Comparison of ENCODE assay signal across 20 mouse cellular contexts in genomic region chr9:116347021-116347420, GRCm38 (mm10).
DNase-seq lines count a peak whose midpoint lies in the region; ATAC-seq and TF ChIP-seq lines count a peak whose summit lies in the region.
"Had no signal": no experiment of that assay in that cellular context is flagged by ENCODE, and none has a peak within 500 bp of the region (broad histone marks: within the 10 kb centered on the region; RNA-seq: fewer than 3 reads in every experiment).

No protein-coding gene starts in this region.

- no peak overlapping the region for H3K27ac ChIP-seq in left cerebral cortex, adult 2 months
- H3K27ac ChIP-seq: embryonic facial prominence, embryonic 10.5 days; forebrain, embryonic 13.5 days; heart, embryonic 13.5 days; hindbrain, embryonic 15.5 days had no signal

- no peak overlapping the region for H3K4me3 ChIP-seq in left cerebral cortex, adult 2 months
- H3K4me3 ChIP-seq: embryonic facial prominence, embryonic 10.5 days; forebrain, embryonic 13.5 days; heart, embryonic 13.5 days; hindbrain, embryonic 15.5 days had no signal

- TF ChIP-seq CTCF in left cerebral cortex, adult 2 months (IDR thresholded peaks at IDR 0.05), result no peak

- intact Hi-C loops in left cerebral cortex, adult 2 months (cut with DNase I), result no loop called here

- no peak for ATAC-seq in megakaryocyte-erythroid progenitor cell, adult 5-6 weeks (replicated peaks; ENCODE audit: low FRiP score, low TSS enrichment, poor library complexity, severe bottlenecking)
- ATAC-seq: activated CD4-positive, CD25-positive, alpha-beta regulatory T cell, adult 4 months; CD4-positive, CD25-positive, alpha-beta regulatory T cell, adult 4 months; forebrain, embryonic 13.5 days; forebrain, postnatal 0 days; intestine, embryonic 16.5 days had no signal

- DNase-seq in right cerebral cortex, adult 18-20 months, result peak; percentile 6
- DNase-seq in right cerebral cortex, postnatal 36 days (ENCODE audit: low spot score in 2 of 2), result no peak
- peak; percentile 58 for DNase-seq in adrenal gland, adult 8-10 months
- DNase-seq in adrenal gland, postnatal 36 days, result peak; percentile 66 to 67
- no peak for DNase-seq in left cerebral cortex, adult 2 months (ENCODE audit: extremely low spot score in 1 of 2, low spot score in 2 of 2)
- DNase-seq: B cell, adult 2 months; cerebellum, adult 2 months; cerebellum, postnatal 10 days; forebrain, postnatal 0 days; gastrocnemius, postnatal 36 days; heart, adult 11 months; heart, postnatal 36 days had no signal

Comparison
In these comparisons a context has a peak if more than half of its experiments do, and no peak if none do; other contexts are left out.
1. DNase-seq: peak in right cerebral cortex, adult 18-20 months (single experiment), adrenal gland, adult 8-10 months (single experiment) and adrenal gland, postnatal 36 days (2 of 2); none in right cerebral cortex, postnatal 36 days (0 of 2) and left cerebral cortex, adult 2 months (0 of 2).